Mouse (Mus musculus) liver, embryonic 14.5 days (tissue): ENCODE data around the gene Mad1l1. TPM values are rescaled to one million over a fixed set of nuclear protein-coding genes. Genes with fewer than 3 reads are reported as not detected.

Experiments
- ATAC-seq: fragments of 200-750 bp; cut with Nextera tagmentation; 2 replicates; pipeline ENCODE4 v1.8.0; 2017; ENCODE audit warnings: moderate number of reproducible peaks, mild to moderate bottlenecking, moderate library complexity; ENCODE audit not compliant: insufficient read depth
- DNase-seq, 3 experiments: peaks; one replicate each; pipeline ENCODE4 v3.0.0-alpha.2; 2012 to 2013; ENCODE audit warnings: low read depth in 3 of 3, low spot score in 3 of 3
- H3K27ac ChIP-seq: fragments of 300-500 bp; sonication (generic); 2 replicates; pipeline ENCODE4 v1.5.1; 2014; ENCODE audit warnings: moderate library complexity, mild to moderate bottlenecking, control low read depth, inconsistent platforms
- H3K27me3 ChIP-seq: fragments of 300-500 bp; sonication (generic); 2 replicates; pipeline ENCODE4 v1.6.1; 2014; ENCODE audit warnings: mild to moderate bottlenecking, low read length, moderate library complexity; ENCODE audit not compliant: control insufficient read depth, insufficient read depth
- H3K36me3 ChIP-seq: fragments of 300-500 bp; sonication (generic); replicated peaks from 2 replicates; pipeline ENCODE4 v1.6.1; 2014; ENCODE audit warnings: low read depth; ENCODE audit not compliant: control insufficient read depth, insufficient read depth
- H3K4me1 ChIP-seq, 2 experiments: fragments of 200-500 bp in 1 of 2; fragments of 300-500 bp in 1 of 2; sonication (generic) in 1 of 2; replicated peaks; 2 replicates each; pipeline ENCODE4 v1.6.1; 2012 to 2014; ENCODE audit warnings: antibody characterized with exemption in 1 of 2, inconsistent platforms in 1 of 2, low read length in 1 of 2; ENCODE audit not compliant: control insufficient read depth in 2 of 2, insufficient read depth in 2 of 2
- H3K4me2 ChIP-seq: fragments of 300-500 bp; sonication (generic); 2 replicates; pipeline ENCODE4 v1.6.1; 2014; ENCODE audit warnings: low read depth, mild to moderate bottlenecking, control low read depth, moderate library complexity
- H3K4me3 ChIP-seq, 2 experiments: fragments of 200-500 bp in 1 of 2; fragments of 300-500 bp in 1 of 2; sonication (generic) in 1 of 2; 2 replicates each; pipeline ENCODE4 v1.5.1; 2012 to 2014; ENCODE audit warnings: low read depth in 2 of 2, low read length in 2 of 2, mild to moderate bottlenecking in 2 of 2, control low read depth in 1 of 2, inconsistent platforms in 1 of 2, moderate library complexity in 1 of 2; ENCODE audit not compliant: insufficient read depth in 1 of 2
- H3K9ac ChIP-seq: fragments of 300-500 bp; sonication (generic); replicated peaks from 2 replicates; pipeline ENCODE4 v1.6.1; 2014; ENCODE audit warnings: mild to moderate bottlenecking, control low read depth, moderate library complexity
- H3K9me3 ChIP-seq: fragments of 300-500 bp; sonication (generic); 2 replicates; pipeline ENCODE4 v1.6.1; 2016; ENCODE audit warnings: low read length, mixed read lengths; ENCODE audit not compliant: control insufficient read depth
- CTCF ChIP-seq: IDR thresholded peaks from 2 replicates; pipeline ENCODE4 v1.5.1; 2016; ENCODE audit warnings: antibody characterized with exemption, low read depth, control low read depth
- EP300 ChIP-seq: IDR thresholded peaks from 2 replicates; pipeline ENCODE4 v1.6.1; 2016; ENCODE audit warnings: antibody characterized with exemption, low read depth
- WGBS: fragments of 180-500 bp; shearing (Covaris S2); extraction: QIAGEN DNeasy Blood & Tissue Kit; methylation state at CpG from one replicate; pipeline ENCODE4 v1.1.7; 2014; ENCODE audit not compliant: insufficient replicate concordance; 5-methylcytosine and 5-hydroxymethylcytosine counted together
- polyA plus RNA-seq, 2 experiments: library from polyadenylated mRNA; depleted of rRNA in 1 of 2; stranded (reverse) in 1 of 2; unstranded in 1 of 2; fragments of >200 nt; fragmentation: Nextera tagmentation in 1 of 2; extraction: Ambion mirVana in 1 of 2; gene quantifications; 2 replicates each; pipeline versions ENCODE4 v1.2.1 to v1.2.3; 2012 to 2014

Mad1l1 gene
- polyA plus RNA-seq, 2 experiments: 15.5 to 16.9 TPM

- no peaks in the 10 kb centered on the region for H3K36me3 ChIP-seq
- no peak for DNase-seq
- H3K4me2 ChIP-seq: no peak overlapping the region
- no peaks in the 10 kb centered on the region for H3K27me3 ChIP-seq
- 85% methylated on average over 2 of the region's 2 CpGs for WGBS
- H3K27ac ChIP-seq: no peak overlapping the region
- no peak for ATAC-seq
- TF ChIP-seq CTCF (no peak), EP300 (no peak)
- H3K9ac ChIP-seq: no peak overlapping the region
- no peaks in the 10 kb centered on the region for H3K9me3 ChIP-seq
- peaks cover 0 to 2% of the 10 kb centered on the region in 2 experiments; a peak in 1 of 4 replicates for H3K4me1 ChIP-seq
- no peak overlapping the region for H3K4me3 ChIP-seq
Observed at GRCm38 (mm10) chr5:140045453-140045852, 275.9 kb downstream of the Mad1l1 start.

GRCm38 (mm10) chr5:140043002-140043401, 278.4 kb downstream of the Mad1l1 start:
- no peak overlapping the region for H3K27ac ChIP-seq
- WGBS: 79% methylated on average over 1 of the region's 1 CpGs
- no peak overlapping the region for H3K4me2 ChIP-seq
- no peak for TF ChIP-seq EP300
- TF ChIP-seq CTCF: no peak
- no peak overlapping the region for H3K4me3 ChIP-seq
- no peak overlapping the region for H3K9ac ChIP-seq
- H3K4me1 ChIP-seq: peaks cover 0 to 2% of the 10 kb centered on the region in 2 experiments; a peak in 1 of 4 replicates
- DNase-seq (no peak), ATAC-seq (no peak)
- no peaks in the 10 kb centered on the region for H3K36me3 ChIP-seq
- H3K9me3 ChIP-seq: no peaks in the 10 kb centered on the region
- H3K27me3 ChIP-seq: no peaks in the 10 kb centered on the region

GRCm38 (mm10) chr5:140042002-140042611, 279.2 kb downstream of the Mad1l1 start:
- ATAC-seq: no peak
- H3K27ac ChIP-seq: no peak overlapping the region
- no peak overlapping the region for H3K4me3 ChIP-seq
- H3K27me3 ChIP-seq: no peaks in the 10 kb centered on the region
- WGBS: 74% methylated on average over 3 of the region's 3 CpGs
- DNase-seq: no peak
- no peaks in the 10 kb centered on the region for H3K9me3 ChIP-seq
- H3K4me2 ChIP-seq: no peak overlapping the region
- TF ChIP-seq EP300 (no peak), CTCF (peak; percentile 70)
- no peak overlapping the region; the same call in 1 of the 2 replicates for H3K9ac ChIP-seq
- peaks cover 0 to 2% of the 10 kb centered on the region in 2 experiments; a peak in 1 of 4 replicates for H3K4me1 ChIP-seq
- no peaks in the 10 kb centered on the region for H3K36me3 ChIP-seq

- Histone ChIP-seq H3K9me3 (no peaks in the 10 kb centered on the region), H3K36me3 (no peaks in the 10 kb centered on the region), H3K27me3 (no peaks in the 10 kb centered on the region), H3K27ac (no peak overlapping the region), H3K9ac (no peak overlapping the region), H3K4me2 (no peak overlapping the region), H3K4me1 (peaks cover 0 to 2% of the 10 kb centered on the region in 2 experiments; a peak in 1 of 4 replicates), H3K4me3 (no peak overlapping the region)
- TF ChIP-seq CTCF: no peak
- no peak for TF ChIP-seq EP300
- no peak for DNase-seq
- ATAC-seq: no peak
- WGBS: 73% methylated on average over 3 of the region's 3 CpGs
Observed at GRCm38 (mm10) chr5:140041055-140041454, 280.3 kb downstream of the Mad1l1 start.

GRCm38 (mm10) chr5:140037587-140038233, 283.6 kb downstream of the Mad1l1 start:
- H3K9me3 ChIP-seq: no peaks in the 10 kb centered on the region
- no peaks in the 10 kb centered on the region for H3K27me3 ChIP-seq
- H3K4me2 ChIP-seq: no peak overlapping the region
- DNase-seq: no peak
- no peak overlapping the region for H3K27ac ChIP-seq
- no peak overlapping the region for H3K4me3 ChIP-seq
- peak; percentile 66 for TF ChIP-seq CTCF
- TF ChIP-seq EP300: no peak
- WGBS: 74% methylated on average over 6 of the region's 6 CpGs
- no peaks in the 10 kb centered on the region for H3K36me3 ChIP-seq
- H3K9ac ChIP-seq: no peak overlapping the region
- ATAC-seq: no peak
- peaks cover 21 to 24% of the 10 kb centered on the region in 2 experiments for H3K4me1 ChIP-seq
